Mouse (Mus musculus) hindbrain, embryonic 11.5 days (tissue): Measurements from ENCODE around the gene Tyw3. TPM values are rescaled to one million over a fixed set of nuclear protein-coding genes. Genes with fewer than 3 reads are reported as not detected.
A peak's percentile ranks its signal among the peaks of the same experiment; 100 is the strongest.
"Not testable (repeated sequence)": the region's sequence is repeated elsewhere in the genome, so short reads cannot be mapped to it uniquely, and the experiment has no call there.

Experiments used
- ATAC-seq: fragments of 200-750 bp; cut with Nextera tagmentation; 2 replicates; pipeline ENCODE4 v1.8.0; 2017; ENCODE audit warnings: mild to moderate bottlenecking, moderate TSS enrichment, moderate library complexity; ENCODE audit not compliant: low FRiP score
- DNase-seq: peaks from one replicate; pipeline ENCODE4 v3.0.0-alpha.2; 2015; ENCODE audit warnings: low spot score
- H3K27ac ChIP-seq: fragments of 300-500 bp; sonication (generic); 2 replicates; pipeline ENCODE4 v1.5.1; 2014; ENCODE audit warnings: mild to moderate bottlenecking, low read depth, low read length
- H3K27me3 ChIP-seq: fragments of 300-500 bp; sonication (generic); 2 replicates; pipeline ENCODE4 v1.6.1; 2014; ENCODE audit warnings: mild to moderate bottlenecking, low read length, moderate library complexity, mixed read lengths; ENCODE audit not compliant: control insufficient read depth, insufficient read depth
- H3K36me3 ChIP-seq: fragments of 300-500 bp; sonication (generic); 2 replicates; pipeline ENCODE4 v1.6.1; 2014; ENCODE audit warnings: mild to moderate bottlenecking, low read length, moderate library complexity, mixed read lengths; ENCODE audit not compliant: control insufficient read depth, insufficient read depth
- H3K4me1 ChIP-seq: fragments of 300-500 bp; sonication (generic); replicated peaks from 2 replicates; pipeline ENCODE4 v1.6.1; 2014; ENCODE audit warnings: low read length, mixed read lengths; ENCODE audit not compliant: control insufficient read depth, insufficient read depth
- H3K4me2 ChIP-seq: fragments of 300-500 bp; sonication (generic); replicated peaks from 2 replicates; pipeline ENCODE4 v1.6.1; 2014; ENCODE audit warnings: mild to moderate bottlenecking, low read depth, low read length
- H3K4me3 ChIP-seq: fragments of 300-500 bp; sonication (generic); 2 replicates; pipeline ENCODE4 v1.5.1; 2014; ENCODE audit warnings: low read depth, low read length
- H3K9ac ChIP-seq: fragments of 300-500 bp; sonication (generic); 2 replicates; pipeline ENCODE4 v1.6.1; 2014; ENCODE audit warnings: low read depth, low read length
- H3K9me3 ChIP-seq: fragments of 300-500 bp; sonication (generic); 2 replicates; pipeline ENCODE4 v1.6.1; 2016; ENCODE audit warnings: low read length; ENCODE audit not compliant: control insufficient read depth
- WGBS: fragments of 180-500 bp; shearing (Covaris S2); extraction: QIAGEN DNeasy Blood & Tissue Kit; methylation state at CpG from one replicate; pipeline ENCODE4 v1.1.7; 2014; 5-methylcytosine and 5-hydroxymethylcytosine counted together
- polyA plus RNA-seq: library from polyadenylated mRNA; unstranded; fragments of >200 nt; fragmentation: Nextera tagmentation; extraction: Ambion mirVana; gene quantifications from 2 replicates; pipeline ENCODE4 v1.2.1, GENCODE M21; 2014

Gene Tyw3
- polyA plus RNA-seq: 17.1 and 21.6 TPM in 2 replicates

DNA sequence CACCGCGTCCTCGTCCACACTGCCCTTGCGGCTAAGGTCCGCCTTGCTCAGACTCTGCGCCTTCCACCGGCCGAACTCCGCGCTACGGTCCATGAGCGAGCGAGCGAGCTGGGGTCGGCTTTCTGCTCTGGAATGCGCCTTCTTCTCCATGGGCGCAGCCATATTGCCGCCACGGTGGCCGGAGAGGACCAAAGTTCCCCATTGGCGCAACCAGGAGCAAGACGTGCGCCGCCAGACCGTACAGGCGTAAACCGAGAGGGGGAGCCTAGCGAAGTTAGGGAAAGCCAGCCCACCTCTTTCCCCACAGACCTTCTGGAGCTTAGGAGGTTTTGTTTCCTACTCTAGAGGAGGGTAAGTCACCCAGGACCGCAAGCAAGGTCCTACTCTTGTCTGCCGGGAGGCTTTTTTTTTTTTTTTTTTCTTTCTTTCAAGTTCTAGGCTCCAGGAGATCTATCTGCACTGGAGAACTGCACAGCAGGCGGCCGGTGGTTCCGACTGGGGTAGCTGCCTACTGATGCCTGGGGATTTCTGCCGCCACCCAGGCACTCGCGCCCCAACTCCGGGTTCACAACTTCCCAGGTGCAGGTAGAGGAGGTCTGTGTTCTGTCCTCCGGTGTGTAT lies at the start of gene Tyw3:
Gene Tyw3, minus strand, starts transcription at position 171 of the 621 bp plus-strand sequence.
- no peaks in the 10 kb centered on the region for H3K36me3 ChIP-seq
- peak within 1 kb of the TSS; percentile 64 for H3K9ac ChIP-seq
- 0 out of 2 replicates have a peak, but pooled peaks cover 2% of the 10 kb centered on the region for H3K4me1 ChIP-seq
- H3K9me3 ChIP-seq: no peaks in the 10 kb centered on the region
- H3K4me3 ChIP-seq: peak within 1 kb of the TSS; percentile 63
- DNase-seq (peak; percentile 97), ATAC-seq (peak; percentile 97)
- H3K27ac ChIP-seq: peak within 1 kb of the TSS; percentile 61
- H3K4me2 ChIP-seq: peak within 1 kb of the TSS; percentile 67
- 0% methylated on average over 38 of the region's 38 CpGs for WGBS
- no peaks in the 10 kb centered on the region for H3K27me3 ChIP-seq

DNA sequence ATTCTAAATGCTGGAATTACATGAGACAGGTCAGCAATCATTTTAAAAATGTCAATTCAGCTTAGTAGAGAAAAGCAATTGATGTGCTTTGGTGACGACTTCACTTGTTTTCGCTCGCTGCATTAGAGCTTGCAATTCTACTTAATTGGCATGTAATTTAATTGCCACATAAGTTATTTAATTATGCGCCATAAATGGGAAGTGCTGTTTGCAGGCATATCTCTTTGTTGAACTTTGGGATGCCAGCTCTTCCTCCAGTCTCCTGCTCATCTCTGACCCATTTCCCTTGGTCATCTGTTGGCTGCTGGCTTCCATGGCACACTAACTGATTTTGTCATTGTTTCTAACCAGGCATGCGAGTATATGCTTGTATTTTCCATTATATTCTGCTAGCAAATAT lies 36.2 kb upstream of the Tyw3 start:
- Histone ChIP-seq H3K27ac (no peak overlapping the region), H3K27me3 (no peaks in the 10 kb centered on the region), H3K9ac (no peak overlapping the region), H3K9me3 (no peaks in the 10 kb centered on the region), H3K4me3 (no peak overlapping the region), H3K36me3 (no peaks in the 10 kb centered on the region), H3K4me1 (no peaks in the 10 kb centered on the region), H3K4me2 (no peak overlapping the region)
- DNase-seq: no peak
- ATAC-seq: no peak
- 91% methylated on average over 5 of the region's 5 CpGs for whole genome bisulfite sequencing

- not testable (repeated sequence) for H3K9me3 ChIP-seq, H3K27ac ChIP-seq, H3K4me2 ChIP-seq, H3K27me3 ChIP-seq, H3K4me1 ChIP-seq, H3K36me3 ChIP-seq, DNase-seq, H3K4me3 ChIP-seq, H3K9ac ChIP-seq, ATAC-seq
- WGBS: 91% methylated on average over 2 of the region's 2 CpGs
These were observed 34.4 kb upstream of the Tyw3 start for GRCm38 (mm10) chr3:154631281-154631680.

GRCm38 (mm10) chr3:154628284-154628683 lies 31.4 kb upstream of the Tyw3 start:
- Histone ChIP-seq H3K27ac (no peak overlapping the region), H3K4me1 (no peaks in the 10 kb centered on the region), H3K9ac (no peak overlapping the region), H3K4me3 (no peak overlapping the region), H3K4me2 (no peak overlapping the region), H3K36me3 (no peaks in the 10 kb centered on the region), H3K9me3 (no peaks in the 10 kb centered on the region), H3K27me3 (no peaks in the 10 kb centered on the region)
- ATAC-seq (peak; percentile 72), DNase-seq (no peak)

GRCm38 (mm10) chr3:154616106-154616505 lies 19.2 kb upstream of the Tyw3 start:
- H3K9me3 ChIP-seq: no peaks in the 10 kb centered on the region
- DNase-seq (no peak), ATAC-seq (no peak)
- no peak overlapping the region for H3K4me3 ChIP-seq
- 93% methylated on average over 4 of the region's 4 CpGs for WGBS
- H3K27me3 ChIP-seq: no peaks in the 10 kb centered on the region
- H3K36me3 ChIP-seq: no peaks in the 10 kb centered on the region
- H3K27ac ChIP-seq: no peak overlapping the region
- no peak overlapping the region for H3K9ac ChIP-seq
- no peaks in the 10 kb centered on the region for H3K4me1 ChIP-seq
- no peak overlapping the region for H3K4me2 ChIP-seq

DNA sequence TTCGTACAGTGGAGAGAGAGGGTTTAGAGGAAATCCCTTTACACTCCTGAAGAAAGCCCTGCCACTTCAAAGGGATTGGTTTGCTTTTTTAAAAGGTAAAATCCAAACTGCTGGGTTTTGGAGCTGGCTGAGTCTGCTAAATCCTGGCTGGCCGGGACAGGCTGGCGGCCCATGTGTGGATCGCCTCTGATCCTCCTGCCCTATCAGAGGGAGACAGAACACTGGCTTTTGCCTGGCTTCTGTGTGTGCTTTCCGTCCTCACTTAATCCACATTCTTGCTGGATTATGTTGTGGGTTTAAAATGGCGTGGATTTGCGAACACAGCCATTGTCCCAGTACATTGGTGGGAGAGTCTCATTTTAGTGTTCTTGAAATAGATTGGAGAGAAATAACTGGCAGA lies 18.4 kb upstream of the Tyw3 start:
- DNase-seq: no peak
- WGBS: 94% methylated on average over 7 of the region's 7 CpGs

GRCm38 (mm10) chr3:154614771-154615170 lies 17.9 kb upstream of the Tyw3 start:
- H3K9ac ChIP-seq: no peak overlapping the region
- ATAC-seq: no peak
- H3K4me3 ChIP-seq: no peak overlapping the region
- no peaks in the 10 kb centered on the region for H3K36me3 ChIP-seq
- no peak overlapping the region for H3K27ac ChIP-seq
- WGBS: 92% methylated on average over 8 of the region's 8 CpGs
- no peaks in the 10 kb centered on the region for H3K27me3 ChIP-seq
- DNase-seq: no peak
- no peaks in the 10 kb centered on the region for H3K4me1 ChIP-seq
- no peaks in the 10 kb centered on the region for H3K9me3 ChIP-seq
- no peak overlapping the region for H3K4me2 ChIP-seq

More for the DNA sequence above, 18.4 kb upstream of the Tyw3 start:
- Histone ChIP-seq H3K27ac (no peak overlapping the region), H3K4me2 (no peak overlapping the region), H3K4me1 (no peaks in the 10 kb centered on the region), H3K36me3 (no peaks in the 10 kb centered on the region), H3K27me3 (no peaks in the 10 kb centered on the region), H3K9me3 (no peaks in the 10 kb centered on the region), H3K9ac (no peak overlapping the region), H3K4me3 (no peak overlapping the region)
- ATAC-seq: no peak

DNA sequence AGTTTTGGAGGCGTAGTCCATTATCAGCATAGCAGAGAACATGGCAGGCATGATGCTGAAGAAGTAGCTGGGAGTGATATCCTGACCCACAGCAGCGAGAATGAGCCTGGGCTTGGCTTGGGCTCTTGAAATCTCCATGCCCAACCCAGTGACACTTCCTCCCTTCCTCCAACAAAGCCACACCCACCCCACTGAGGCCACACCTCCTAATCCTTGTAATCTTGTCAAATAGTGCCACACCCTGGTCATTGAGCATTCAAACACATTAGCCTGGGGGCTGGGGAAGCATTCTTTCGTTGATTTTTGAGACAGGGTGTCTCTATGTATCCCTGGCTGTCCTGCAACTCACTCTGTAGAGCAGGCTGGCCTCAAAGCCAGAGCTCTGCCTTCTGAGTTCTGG lies 15.0 kb upstream of the Tyw3 start:
- no peaks in the 10 kb centered on the region for H3K27me3 ChIP-seq
- no peaks in the 10 kb centered on the region for H3K9me3 ChIP-seq
- H3K27ac ChIP-seq: no peak overlapping the region
- H3K4me1 ChIP-seq: no peaks in the 10 kb centered on the region
- DNase-seq (no peak), ATAC-seq (no peak)
- H3K4me3 ChIP-seq: no peak overlapping the region
- H3K4me2 ChIP-seq: no peak overlapping the region
- WGBS: 95% methylated on average over 3 of the region's 3 CpGs
- H3K36me3 ChIP-seq: no peaks in the 10 kb centered on the region
- no peak overlapping the region for H3K9ac ChIP-seq

GRCm38 (mm10) chr3:154607896-154608295 lies 11.0 kb upstream of the Tyw3 start:
- 83% methylated on average over 1 of the region's 1 CpGs for WGBS
- Histone ChIP-seq H3K4me2 (no peak overlapping the region), H3K27me3 (no peaks in the 10 kb centered on the region), H3K9ac (no peak overlapping the region), H3K36me3 (no peaks in the 10 kb centered on the region), H3K27ac (no peak overlapping the region), H3K9me3 (no peaks in the 10 kb centered on the region), H3K4me3 (no peak overlapping the region), H3K4me1 (no peaks in the 10 kb centered on the region)
- no peak for ATAC-seq
- DNase-seq: no peak
